Mouse (Mus musculus): ENCODE results near the gene Iqschfp.

GRCm38 (mm10) chr3:68271457-68271856, 379.4 kb downstream of the Iqschfp start:
- TF ChIP-seq POLR2A (IDR thresholded peaks at IDR 0.05; ENCODE audit: insufficient read depth, low read depth, low read length) (no peak), CTCF (IDR thresholded peaks at IDR 0.05; ENCODE audit: insufficient read depth, low read depth, low read length) (no peak)
